Mouse (Mus musculus): ENCODE data around the gene Hgd.

GRCm38 (mm10) chr16:37647936-37648335, 68.0 kb downstream of the Hgd start:
- TF ChIP-seq EP300 (IDR thresholded peaks at IDR 0.05; ENCODE audit: low read depth): no peak
- TF ChIP-seq CTCF (IDR thresholded peaks at IDR 0.05; ENCODE audit: low read depth): no peak
